Mouse (Mus musculus): ENCODE results near the gene Gm8122. TPM values are rescaled to one million over a fixed set of nuclear protein-coding genes. Genes with fewer than 3 reads are reported as not detected.
"Not testable (repeated sequence)": the region's sequence is repeated elsewhere in the genome, so short reads cannot be mapped to it uniquely, and the experiment has no call there.

Gm8122 gene
- not detected in 2 replicates for polyA plus RNA-seq (2015; fragmentation: Nextera tagmentation; extraction: Ambion mirVana)

DNA sequence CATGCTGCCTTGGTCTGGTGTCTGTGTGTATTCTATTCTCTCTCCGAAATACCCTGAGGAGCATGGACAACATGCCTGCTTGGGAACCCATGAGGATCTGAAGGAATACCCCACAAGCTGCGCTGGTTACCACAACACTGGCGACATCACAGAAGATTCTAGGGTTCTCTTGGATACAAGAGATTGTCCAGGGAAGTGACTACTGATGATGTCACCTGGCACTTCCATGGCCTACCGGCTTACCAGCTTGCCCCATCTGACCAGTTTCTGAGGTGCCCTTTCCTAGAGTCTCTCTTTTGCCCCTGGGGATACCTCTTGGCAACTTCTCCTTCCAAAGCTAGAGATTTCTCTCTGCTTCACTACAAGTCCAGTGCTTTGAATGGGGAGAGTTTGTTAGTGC lies at the start of gene Gm8122:
Gene Gm8122, minus strand, starts transcription at position 101 of the 400 bp plus-strand sequence.
- not testable (repeated sequence) for H3K4me3 ChIP-seq; ATAC-seq (replicated peaks; ENCODE audit: insufficient number of reproducible peaks, insufficient read depth, low FRiP score, low read depth); H3K9me3 ChIP-seq (replicated peaks); H3K27ac ChIP-seq; H3K4me2 ChIP-seq; H3K36me3 ChIP-seq; H3K4me1 ChIP-seq (replicated peaks); H3K9ac ChIP-seq; H3K27me3 ChIP-seq
- WGBS, result 87% methylated on average over 4 of the region's 4 CpGs

GRCm38 (mm10) chr14:43278681-43279080 lies 43.6 kb upstream of the Gm8122 start:
- ATAC-seq (replicated peaks; ENCODE audit: insufficient number of reproducible peaks, insufficient read depth, low FRiP score, low read depth); H3K27ac ChIP-seq; H3K36me3 ChIP-seq; H3K4me3 ChIP-seq; H3K27me3 ChIP-seq; H3K9ac ChIP-seq; H3K4me2 ChIP-seq; H3K9me3 ChIP-seq (replicated peaks); H3K4me1 ChIP-seq (replicated peaks): not testable (repeated sequence)
- 79% methylated on average over 3 of the region's 3 CpGs for WGBS

DNA sequence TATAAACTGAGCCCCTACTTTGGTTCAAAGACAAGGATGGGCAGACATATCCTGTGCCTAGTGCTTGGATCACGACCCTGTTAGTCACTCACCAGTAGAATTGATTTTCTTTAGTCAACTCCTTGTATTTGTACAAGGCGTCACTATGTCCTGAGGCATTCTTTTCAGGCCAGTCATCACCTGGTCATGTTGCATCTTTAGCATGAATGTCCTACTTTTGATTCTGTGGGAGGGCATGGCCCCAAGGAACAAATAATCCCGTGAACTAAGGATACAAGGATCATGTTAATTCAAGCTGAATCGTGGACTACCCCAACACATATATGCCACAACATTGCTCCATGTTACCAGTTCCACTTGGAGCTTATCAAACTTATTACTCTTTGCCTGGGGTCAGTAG lies 43.0 kb upstream of the Gm8122 start:
- H3K4me3 ChIP-seq; H3K36me3 ChIP-seq; ATAC-seq (replicated peaks; ENCODE audit: insufficient number of reproducible peaks, insufficient read depth, low FRiP score, low read depth); H3K9ac ChIP-seq; H3K27me3 ChIP-seq; H3K4me1 ChIP-seq (replicated peaks); H3K4me2 ChIP-seq; H3K27ac ChIP-seq; H3K9me3 ChIP-seq (replicated peaks): not testable (repeated sequence)
- WGBS, result 61% methylated on average over 4 of the region's 4 CpGs

- not testable (repeated sequence) for H3K4me3 ChIP-seq; H3K9me3 ChIP-seq (replicated peaks); H3K36me3 ChIP-seq; H3K27me3 ChIP-seq; H3K4me1 ChIP-seq (replicated peaks); H3K4me2 ChIP-seq; H3K27ac ChIP-seq; H3K9ac ChIP-seq; ATAC-seq (replicated peaks; ENCODE audit: insufficient number of reproducible peaks, insufficient read depth, low FRiP score, low read depth)
- WGBS, result 59% methylated on average over 2 of the region's 2 CpGs
These were observed 42.4 kb upstream of the Gm8122 start for GRCm38 (mm10) chr14:43277468-43277867.

DNA sequence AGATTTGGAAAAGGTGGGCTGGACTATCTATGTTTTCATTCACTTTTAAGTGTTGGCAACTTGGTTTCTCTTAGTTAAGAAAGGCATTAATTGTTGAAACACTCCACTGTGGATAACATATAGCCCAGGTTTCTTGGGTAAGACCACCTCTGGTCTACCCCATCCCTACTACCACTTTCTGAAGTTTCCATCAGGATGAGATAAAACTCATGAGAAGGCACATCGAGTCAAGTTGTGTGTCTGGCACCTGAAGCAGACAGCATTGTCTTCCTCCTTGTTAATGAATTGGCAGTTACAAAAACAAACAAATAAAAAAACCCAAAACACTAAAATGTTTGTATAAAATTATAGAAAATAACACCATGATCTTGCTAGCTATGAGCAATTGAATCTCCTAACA lies 40.6 kb upstream of the Gm8122 start:
- not testable (repeated sequence) for H3K4me3 ChIP-seq; H3K4me2 ChIP-seq; H3K27me3 ChIP-seq; H3K36me3 ChIP-seq; ATAC-seq (replicated peaks; ENCODE audit: insufficient number of reproducible peaks, insufficient read depth, low FRiP score, low read depth); H3K4me1 ChIP-seq (replicated peaks); H3K9ac ChIP-seq; H3K9me3 ChIP-seq (replicated peaks); H3K27ac ChIP-seq
- WGBS, result 73% methylated on average over 1 of the region's 1 CpGs

GRCm38 (mm10) chr14:43274986-43275511 lies 39.9 kb upstream of the Gm8122 start, which contains the start of gene Gm9732:
Gene Gm9732 (plus strand): TSS chr14:43275036.
- H3K4me2 ChIP-seq; H3K4me3 ChIP-seq; H3K9me3 ChIP-seq (replicated peaks); H3K36me3 ChIP-seq; H3K4me1 ChIP-seq (replicated peaks); H3K9ac ChIP-seq; H3K27me3 ChIP-seq; ATAC-seq (replicated peaks; ENCODE audit: insufficient number of reproducible peaks, insufficient read depth, low FRiP score, low read depth); H3K27ac ChIP-seq: not testable (repeated sequence)
- WGBS, result 73% methylated on average over 8 of the region's 8 CpGs

DNA sequence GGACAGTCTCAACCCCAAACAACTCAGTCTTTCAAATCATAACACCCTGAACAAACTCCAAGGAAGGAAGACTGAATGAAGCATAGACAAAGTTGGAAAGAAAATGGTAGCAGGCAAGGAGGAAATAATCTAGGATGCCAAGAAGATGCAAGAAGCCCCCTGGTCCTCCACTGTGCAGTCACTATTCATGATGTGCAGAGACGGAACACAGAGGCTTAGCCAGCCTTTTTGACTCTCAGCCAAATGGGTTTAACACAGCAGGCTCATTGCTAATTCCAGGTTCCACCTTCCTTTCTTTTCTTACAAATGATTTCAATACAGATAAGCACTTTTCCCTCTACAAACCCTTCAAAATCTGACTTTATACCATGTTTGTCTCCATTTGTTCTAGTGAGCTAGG lies 38.1 kb upstream of the Gm8122 start:
- ATAC-seq (replicated peaks; ENCODE audit: insufficient number of reproducible peaks, insufficient read depth, low FRiP score, low read depth); H3K4me1 ChIP-seq (replicated peaks): not testable (repeated sequence)
- 74% methylated on average over 1 of the region's 1 CpGs for WGBS

DNA sequence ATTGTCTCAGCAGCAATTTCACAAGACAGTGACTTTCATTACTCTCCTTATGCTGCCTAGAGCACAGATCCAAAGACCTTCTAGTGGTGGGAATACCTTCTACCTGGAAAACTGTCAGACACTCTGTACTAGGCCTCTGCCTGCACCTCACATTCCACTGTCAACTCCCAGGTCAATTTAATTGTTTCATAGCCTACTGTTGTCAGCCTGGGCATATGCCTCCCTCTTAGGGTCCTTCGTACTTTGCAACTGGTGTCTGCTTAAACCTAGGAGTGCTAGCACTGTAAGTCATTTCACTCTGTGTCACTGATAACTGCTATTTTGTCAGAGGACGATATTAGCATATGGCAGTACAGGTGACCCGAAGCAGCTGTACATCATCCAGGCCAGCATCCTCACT lies 34.1 kb upstream of the Gm8122 start:
- H3K27me3 ChIP-seq; H3K9me3 ChIP-seq (replicated peaks); H3K36me3 ChIP-seq; ATAC-seq (replicated peaks; ENCODE audit: insufficient number of reproducible peaks, insufficient read depth, low FRiP score, low read depth); H3K27ac ChIP-seq; H3K4me1 ChIP-seq (replicated peaks); H3K4me2 ChIP-seq; H3K4me3 ChIP-seq; H3K9ac ChIP-seq: not testable (repeated sequence)
- 79% methylated on average over 3 of the region's 3 CpGs for WGBS

More for the DNA sequence above, 38.1 kb upstream of the Gm8122 start:
- not testable (repeated sequence) for H3K4me3 ChIP-seq; H3K27me3 ChIP-seq; H3K9ac ChIP-seq; H3K9me3 ChIP-seq (replicated peaks); H3K27ac ChIP-seq; H3K36me3 ChIP-seq; H3K4me2 ChIP-seq

DNA sequence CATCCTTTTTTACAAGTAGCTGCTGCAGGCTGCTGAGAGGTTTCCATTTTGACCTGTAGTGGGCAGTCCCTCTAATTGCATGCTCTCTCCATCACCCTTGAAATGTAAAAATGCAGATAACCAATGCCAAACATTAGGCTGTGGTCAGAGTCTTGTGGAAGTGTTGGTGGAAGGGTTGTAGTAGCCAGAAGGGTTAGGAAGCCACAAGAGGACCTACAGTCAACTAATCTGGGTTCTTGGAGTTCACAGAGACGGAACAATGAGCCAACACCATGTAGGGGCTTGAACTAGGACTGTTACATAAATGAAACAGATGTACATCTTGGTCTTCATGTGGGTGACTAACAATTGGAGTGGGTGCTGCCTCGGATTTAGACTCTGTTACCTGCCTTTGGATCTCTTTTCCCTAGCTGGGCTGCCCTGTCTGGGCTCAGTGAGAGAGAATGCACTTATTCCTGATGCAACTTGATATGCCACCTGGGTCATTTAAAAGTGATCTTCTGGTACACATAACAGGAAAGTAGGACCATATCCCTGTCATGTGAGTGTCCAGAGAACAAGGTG lies 33.5 kb upstream of the Gm8122 start:
- not testable (repeated sequence) for H3K27ac ChIP-seq; H3K4me3 ChIP-seq; H3K27me3 ChIP-seq; H3K9ac ChIP-seq; H3K9me3 ChIP-seq (replicated peaks); H3K4me1 ChIP-seq (replicated peaks); H3K4me2 ChIP-seq; ATAC-seq (replicated peaks; ENCODE audit: insufficient number of reproducible peaks, insufficient read depth, low FRiP score, low read depth); H3K36me3 ChIP-seq
- 48% methylated on average over 2 of the region's 2 CpGs for WGBS

- H3K9me3 ChIP-seq (replicated peaks); H3K27ac ChIP-seq; H3K9ac ChIP-seq; H3K27me3 ChIP-seq; ATAC-seq (replicated peaks; ENCODE audit: insufficient number of reproducible peaks, insufficient read depth, low FRiP score, low read depth); H3K4me1 ChIP-seq (replicated peaks); H3K36me3 ChIP-seq; H3K4me3 ChIP-seq; H3K4me2 ChIP-seq: not testable (repeated sequence)
- WGBS, result 83% methylated on average over 3 of the region's 3 CpGs
These were observed 28.3 kb upstream of the Gm8122 start for GRCm38 (mm10) chr14:43263421-43263820.

DNA sequence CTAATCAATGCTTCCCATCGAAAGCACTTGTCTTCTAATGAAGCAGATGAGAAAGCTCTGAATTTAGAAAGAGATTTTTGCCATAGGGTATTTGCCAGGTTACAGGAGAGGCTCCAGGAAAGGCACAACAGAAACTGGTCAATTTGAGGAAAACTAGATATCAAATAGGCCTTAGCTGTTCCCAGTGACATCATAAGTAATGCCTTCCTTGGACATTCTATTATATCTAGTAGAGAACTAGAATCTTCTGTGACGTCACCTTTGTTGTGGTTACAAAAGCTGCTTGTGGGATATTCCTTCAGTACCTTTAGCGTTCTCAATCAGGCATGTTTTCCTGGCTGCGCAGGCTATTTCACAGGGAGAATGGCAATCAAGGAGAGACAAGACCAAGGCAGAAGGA lies 23.2 kb upstream of the Gm8122 start, which contains the start of gene Gm8126:
Gene Gm8126, plus strand, starts transcription at position 301 of the 400 bp plus-strand sequence.
- H3K36me3 ChIP-seq; H3K4me3 ChIP-seq; ATAC-seq (replicated peaks; ENCODE audit: insufficient number of reproducible peaks, insufficient read depth, low FRiP score, low read depth); H3K9me3 ChIP-seq (replicated peaks); H3K9ac ChIP-seq; H3K4me1 ChIP-seq (replicated peaks); H3K27me3 ChIP-seq; H3K4me2 ChIP-seq; H3K27ac ChIP-seq: not testable (repeated sequence)
- WGBS, result 81% methylated on average over 3 of the region's 4 CpGs

DNA sequence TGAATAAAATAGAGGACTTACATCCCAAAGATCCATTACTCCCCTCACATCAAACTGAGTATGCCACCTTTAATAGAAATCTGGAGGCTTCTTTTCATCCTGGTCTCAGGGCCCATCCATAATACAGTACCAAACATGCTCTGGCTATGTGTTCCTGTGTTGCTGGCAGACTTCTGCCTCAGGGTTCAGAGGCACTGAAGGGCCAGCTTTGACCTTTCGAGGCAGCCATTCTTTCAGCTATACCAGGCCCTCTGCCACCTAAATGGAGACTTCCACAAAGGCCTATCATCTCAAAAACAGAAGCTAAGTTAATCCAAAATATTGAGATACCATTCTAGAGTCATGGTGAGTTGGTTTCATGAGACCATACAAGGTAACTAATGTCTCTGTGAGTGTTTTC lies 21.4 kb upstream of the Gm8122 start:
- not testable (repeated sequence) for H3K4me1 ChIP-seq (replicated peaks); H3K9ac ChIP-seq; H3K27me3 ChIP-seq; H3K36me3 ChIP-seq; H3K4me3 ChIP-seq; H3K9me3 ChIP-seq (replicated peaks); ATAC-seq (replicated peaks; ENCODE audit: insufficient number of reproducible peaks, insufficient read depth, low FRiP score, low read depth); H3K27ac ChIP-seq; H3K4me2 ChIP-seq
- WGBS, result 62% methylated on average over 1 of the region's 1 CpGs
